In the genomic region with DNA sequence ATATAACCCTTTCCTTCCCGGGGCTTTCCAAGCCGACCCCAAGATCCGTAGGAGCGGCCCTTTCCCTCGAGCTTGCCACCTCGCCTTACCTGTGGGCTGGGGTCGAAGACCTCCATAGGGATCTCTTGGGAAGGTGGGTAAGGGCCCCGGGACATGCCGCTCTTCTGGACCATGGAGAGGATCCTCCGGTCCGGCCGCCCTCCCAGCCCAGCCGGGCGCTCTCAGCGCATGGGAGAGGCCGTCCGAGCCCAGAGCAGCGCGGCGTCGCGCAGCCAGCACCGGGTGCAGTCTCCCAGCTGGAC, we compare ENCODE assay signal across 8 mouse cellular contexts. TPM values are rescaled to one million over a fixed set of nuclear protein-coding genes. Genes with fewer than 3 reads are reported as not detected.
DNase-seq lines count a peak whose midpoint lies in the region; ATAC-seq and TF ChIP-seq lines count a peak whose summit lies in the region.

No protein-coding gene starts in this region.

- DNase-seq in cerebellum, postnatal 25 days: no peak
- no peak for DNase-seq in neural tube, embryonic 11.5 days (ENCODE audit: low spot score)
- DNase-seq in neural tube, embryonic 10.5 days (ENCODE audit: extremely low spot score, low spot score): no peak
- DNase-seq in retina, postnatal 1 day: no peak
- no peak for DNase-seq in thymus, postnatal 4 days

- H3K4me3 ChIP-seq in neural tube, embryonic 11.5 days (ENCODE audit: low read depth, low read length): peak overlapping the region; percentile 81
- H3K4me3 ChIP-seq in limb, embryonic 13.5 days: peak overlapping the region; percentile 83
- peak overlapping the region; percentile 78 for H3K4me3 ChIP-seq in small intestine, adult 2 months (ENCODE audit: low read depth, low read length)

- WGBS in neural tube, embryonic 11.5 days: 0% methylated on average over 21 of the region's 23 CpGs
- under 1% methylated on average over 22 of the region's 23 CpGs for WGBS in limb, embryonic 13.5 days
- 1% methylated on average over 23 of the region's 23 CpGs for WGBS in small intestine, adult 2 months

- H3K27ac ChIP-seq in neural tube, embryonic 11.5 days (ENCODE audit: low read depth, low read length): peak overlapping the region; percentile 91
- peak overlapping the region; percentile 90 for H3K27ac ChIP-seq in limb, embryonic 13.5 days
- H3K27ac ChIP-seq in small intestine, adult 2 months (ENCODE audit: insufficient read depth, low read depth, low read length): no peak overlapping the region

- H3K9ac ChIP-seq in neural tube, embryonic 11.5 days (ENCODE audit: low read length): peak overlapping the region; percentile 83
- H3K9ac ChIP-seq in limb, embryonic 13.5 days: peak overlapping the region; percentile 88

- no peaks in the 10 kb centered on the region for H3K9me3 ChIP-seq in neural tube, embryonic 11.5 days (ENCODE audit: control insufficient read depth, low read length)
- H3K9me3 ChIP-seq in limb, embryonic 13.5 days: no peaks in the 10 kb centered on the region

- no peak for TF ChIP-seq CTCF in small intestine, adult 2 months (IDR thresholded peaks at IDR 0.05; ENCODE audit: extremely low read depth, insufficient read length, insufficient replicate concordance, low read depth, low read length)

- TF ChIP-seq POLR2A in small intestine, adult 2 months (IDR thresholded peaks at IDR 0.05; ENCODE audit: low read depth, low read length): no peak

- H3K4me2 ChIP-seq in neural tube, embryonic 11.5 days (ENCODE audit: low read depth): peak overlapping the region; percentile 94
- peak overlapping the region; percentile 81 for H3K4me2 ChIP-seq in limb, embryonic 13.5 days (replicated peaks)

- ATAC-seq in cerebellum, adult (ENCODE audit: insufficient number of reproducible peaks, low FRiP score, low TSS enrichment): peak; percentile 31; the same call in 1 of the 2 replicates
- peak; percentile 14; the same call in 1 of the 2 replicates for ATAC-seq in neural tube, embryonic 11.5 days (ENCODE audit: insufficient read depth, low FRiP score, low TSS enrichment)
- ATAC-seq in limb, embryonic 13.5 days (ENCODE audit: low FRiP score, low read depth): 0 out of 2 replicates have a peak, but pooled peaks have one; percentile 1

- H3K4me1 ChIP-seq in neural tube, embryonic 11.5 days (ENCODE audit: control insufficient read depth, insufficient read depth, low read length): peaks cover 28% of the 10 kb centered on the region
- H3K4me1 ChIP-seq in limb, embryonic 13.5 days: peaks cover 39% of the 10 kb centered on the region
- H3K4me1 ChIP-seq in small intestine, adult 2 months (ENCODE audit: control insufficient read depth, insufficient read depth, insufficient read length, low read length): peaks cover 15% of the 10 kb centered on the region

- H3K27me3 ChIP-seq in neural tube, embryonic 11.5 days (ENCODE audit: control insufficient read depth, insufficient read depth, low read length): no peaks in the 10 kb centered on the region
- H3K27me3 ChIP-seq in limb, embryonic 13.5 days: no peaks in the 10 kb centered on the region
- no peaks in the 10 kb centered on the region; the same call in 1 of the 2 replicates for H3K27me3 ChIP-seq in small intestine, adult 2 months (ENCODE audit: control insufficient read depth, insufficient read depth, low read length)

- 0 out of 2 replicates have a peak, but pooled peaks cover 2% of the 10 kb centered on the region for H3K36me3 ChIP-seq in neural tube, embryonic 11.5 days (ENCODE audit: control insufficient read depth, insufficient read depth, low read length)
- peaks cover 19% of the 10 kb centered on the region for H3K36me3 ChIP-seq in limb, embryonic 13.5 days
- H3K36me3 ChIP-seq in small intestine, adult 2 months (ENCODE audit: control insufficient read depth, insufficient read depth, low read length): no peaks in the 10 kb centered on the region

RNA-seq across cellular contexts. Expression of a gene that starts 0.6 kb away (rescaled TPM):
- 15.2 and 15.8 TPM in 2 replicates for polyA plus RNA-seq in neural tube, embryonic 11.5 days (2014; fragmentation: Nextera tagmentation; extraction: Ambion mirVana)
- polyA plus RNA-seq in limb, embryonic 13.5 days (2015; fragmentation: Nextera tagmentation; extraction: Ambion mirVana): 20.0 and 20.7 TPM in 2 replicates
- 3.2 and 5.7 TPM in 2 replicates for polyA plus RNA-seq in small intestine, adult 2 months (2012; rRNA removed)

RNA-seq across cellular contexts. Expression of a gene that starts 4.3 kb away (rescaled TPM):
- 926 and 968 TPM in 2 replicates for polyA plus RNA-seq in neural tube, embryonic 11.5 days (2014; fragmentation: Nextera tagmentation; extraction: Ambion mirVana)
- 1,012 and 1,039 TPM in 2 replicates for polyA plus RNA-seq in limb, embryonic 13.5 days (2015; fragmentation: Nextera tagmentation; extraction: Ambion mirVana)
- polyA plus RNA-seq in small intestine, adult 2 months (2012; rRNA removed): 393 and 501 TPM in 2 replicates

RNA-seq across cellular contexts. Expression of a gene that starts 26.2 kb away (rescaled TPM):
- 10.6 and 14.1 TPM in 2 replicates for polyA plus RNA-seq in neural tube, embryonic 11.5 days (2014; fragmentation: Nextera tagmentation; extraction: Ambion mirVana)
- 7.0 and 8.8 TPM in 2 replicates for polyA plus RNA-seq in limb, embryonic 13.5 days (2015; fragmentation: Nextera tagmentation; extraction: Ambion mirVana)
- 0.55 and 1.1 TPM in 2 replicates for polyA plus RNA-seq in small intestine, adult 2 months (2012; rRNA removed)

RNA-seq across cellular contexts. Expression of a gene that starts 31.1 kb away (rescaled TPM):
- 6.6 and 6.8 TPM in 2 replicates for polyA plus RNA-seq in neural tube, embryonic 11.5 days (2014; fragmentation: Nextera tagmentation; extraction: Ambion mirVana)
- 0.74 and 1.1 TPM in 2 replicates for polyA plus RNA-seq in limb, embryonic 13.5 days (2015; fragmentation: Nextera tagmentation; extraction: Ambion mirVana)
- polyA plus RNA-seq in small intestine, adult 2 months (2012; rRNA removed): 0.87 and 0.91 TPM in 2 replicates

RNA-seq across cellular contexts. Expression of a gene that starts 36.0 kb away (rescaled TPM):
- polyA plus RNA-seq in neural tube, embryonic 11.5 days (2014; fragmentation: Nextera tagmentation; extraction: Ambion mirVana): 0.24 TPM in 1 of 2 replicates, not detected in the other
- polyA plus RNA-seq in limb, embryonic 13.5 days (2015; fragmentation: Nextera tagmentation; extraction: Ambion mirVana): 0.33 and 0.50 TPM in 2 replicates
- polyA plus RNA-seq in small intestine, adult 2 months (2012; rRNA removed): 1.1 and 1.6 TPM in 2 replicates
